Mouse (Mus musculus) heart, adult 2 months (tissue): ENCODE measurements at regions not wholly inside any gene's neighbourhood (a gene's known extent, or its start where the extent isn't known, plus 50 kb on each side); places are given as distances from the start of the nearest gene placed in this dataset.

Experiments used
- CTCF ChIP-seq: fragments of 200-600 bp; IDR thresholded peaks from 2 replicates; pipeline ENCODE4 v1.8.1; 2022; ENCODE audit warnings: antibody characterized with exemption, mild to moderate bottlenecking, moderate library complexity
- EP300 ChIP-seq: fragments of 200-500 bp; IDR thresholded peaks from 2 replicates; pipeline ENCODE4 v1.6.1; 2011; ENCODE audit warnings: low read depth, low read length, control low read depth; ENCODE audit not compliant: insufficient read depth
- POLR2A ChIP-seq: fragments of 200-500 bp; IDR thresholded peaks from 2 replicates; pipeline ENCODE4 v1.6.1; 2011; ENCODE audit warnings: mild to moderate bottlenecking, low read depth, low read length, control low read depth; ENCODE audit not compliant: insufficient read depth

DNA sequence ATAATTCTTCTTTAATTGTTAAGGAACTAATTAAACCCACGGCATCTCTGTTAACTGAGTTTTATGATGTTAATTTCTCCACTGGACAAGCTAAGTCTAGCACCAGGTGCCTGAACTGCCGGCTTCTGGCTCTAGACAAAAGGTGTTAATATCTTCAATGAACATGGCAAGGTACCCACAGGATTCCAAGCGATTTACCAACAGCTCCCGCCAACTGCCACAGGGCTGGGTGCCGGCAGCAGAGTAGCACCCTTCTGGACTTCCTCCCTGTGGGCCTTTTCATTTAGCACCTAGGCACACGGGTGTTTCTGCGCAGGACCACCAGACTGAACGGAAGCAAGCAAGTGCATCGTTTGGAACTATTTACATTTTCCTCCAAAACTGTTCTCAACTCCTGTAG is 320.2 kb downstream of the Mycn start:
- TF ChIP-seq CTCF (no peak), EP300 (no peak), POLR2A (no peak)
